Mouse (Mus musculus): ENCODE data around the gene Pcdh8.

Gene Pcdh8

DNA sequence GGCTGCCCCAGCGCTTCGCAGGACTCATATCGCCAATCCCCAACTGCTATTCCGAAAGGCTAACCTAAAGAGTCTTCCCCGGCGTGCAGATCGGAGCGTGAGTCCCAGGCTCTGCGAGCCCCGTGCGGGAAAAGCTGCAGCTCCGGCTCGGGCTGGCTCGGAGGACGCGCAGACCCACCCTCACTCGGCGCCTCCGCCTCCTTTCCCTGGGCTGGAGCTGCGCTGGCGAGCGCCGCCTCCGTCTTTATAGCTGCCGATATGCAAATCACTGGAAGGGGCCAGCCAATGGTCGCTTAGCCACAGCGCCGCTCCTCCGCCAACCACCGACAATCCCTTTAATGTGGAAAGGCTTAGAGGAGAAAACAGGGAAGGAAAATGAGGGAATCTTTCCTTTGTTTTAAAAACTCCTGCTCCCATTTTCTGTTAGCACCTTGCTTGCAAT, at the start of gene Pcdh8:
Gene Pcdh8, minus strand, starts transcription at position 219 of the 442 bp plus-strand sequence.
- DNase-seq, result peak; percentile 95

DNA sequence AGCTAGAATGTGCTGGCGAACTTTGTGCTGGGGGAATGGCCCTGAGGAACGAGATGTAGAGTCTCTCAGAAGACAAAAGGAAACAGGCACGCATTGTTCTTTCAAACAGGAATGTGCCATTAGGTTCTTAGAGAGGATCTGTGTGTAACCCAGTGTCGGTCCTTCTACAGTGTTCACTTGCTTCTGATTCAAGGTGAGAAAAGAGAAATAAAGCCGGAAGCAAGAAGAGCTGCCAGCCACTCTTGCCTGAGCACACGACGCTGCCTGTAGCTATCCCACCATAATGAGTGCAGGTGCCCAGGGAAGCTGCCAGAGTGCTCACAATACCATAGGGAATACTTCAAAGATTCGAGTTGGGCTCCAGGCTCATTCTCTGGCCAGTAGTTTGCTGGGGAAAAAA, 43.6 kb upstream of the Pcdh8 start:
- peak; percentile 59 for DNase-seq

DNA sequence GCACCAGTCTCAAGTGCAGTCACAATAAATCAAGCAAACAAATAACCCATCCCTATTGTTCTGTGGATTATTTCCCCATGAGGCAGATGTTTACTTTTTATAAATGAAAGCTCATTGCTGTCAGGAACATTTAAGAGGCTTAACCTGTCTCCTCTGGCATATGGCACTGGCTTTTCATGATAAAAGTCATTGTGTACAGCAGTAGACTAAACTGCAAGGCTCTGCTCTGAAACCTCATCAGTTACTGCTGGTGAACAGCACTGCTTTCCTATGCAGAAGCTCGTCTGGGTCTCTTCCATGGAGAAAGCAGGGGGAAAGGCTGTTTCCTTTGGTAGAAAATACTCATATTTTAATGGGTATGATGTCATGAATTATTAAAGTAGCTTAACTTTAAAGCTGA, 43.0 kb upstream of the Pcdh8 start:
- DNase-seq, result peak; percentile 25

DNA sequence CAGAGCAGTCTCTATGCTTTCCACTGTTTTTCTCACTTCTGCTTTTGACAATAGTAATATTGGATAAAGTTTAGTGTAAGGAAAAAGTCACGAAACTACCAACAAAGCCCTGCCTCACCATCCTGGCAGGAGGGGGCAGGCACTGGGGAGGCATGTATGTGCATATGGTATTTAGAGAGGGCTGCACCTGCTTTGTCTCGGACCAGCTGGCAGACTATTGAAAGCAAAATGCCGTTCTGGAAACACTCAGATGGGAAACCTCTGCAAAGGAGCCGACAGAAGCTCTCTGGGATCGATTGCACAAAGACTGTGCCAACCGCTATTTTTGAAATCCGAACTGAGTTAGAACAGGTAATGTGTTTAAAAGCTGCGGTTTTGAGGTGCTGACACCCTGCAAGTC, 22.1 kb upstream of the Pcdh8 start:
- DNase-seq, result peak; percentile 25

DNA sequence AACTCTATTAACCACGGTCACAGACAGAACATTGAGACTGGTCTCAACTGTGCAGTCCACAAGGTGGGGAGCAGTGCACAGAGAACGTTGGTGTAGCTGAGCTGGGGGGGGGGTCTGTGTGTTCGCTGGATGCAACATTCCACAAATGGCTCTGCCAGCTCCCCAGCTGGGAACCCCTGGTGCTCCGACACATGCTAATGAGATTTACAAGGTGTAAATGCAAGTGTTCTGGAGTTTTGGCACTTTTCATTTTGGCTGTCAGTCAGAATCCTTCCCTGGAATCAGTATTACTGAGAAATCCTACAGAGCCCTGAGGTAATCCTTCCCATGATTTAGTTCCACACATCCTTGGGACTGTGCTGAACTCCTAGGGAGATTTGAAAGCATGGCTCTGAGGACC, 18.4 kb upstream of the Pcdh8 start:
- peak; percentile 31 for DNase-seq

DNA sequence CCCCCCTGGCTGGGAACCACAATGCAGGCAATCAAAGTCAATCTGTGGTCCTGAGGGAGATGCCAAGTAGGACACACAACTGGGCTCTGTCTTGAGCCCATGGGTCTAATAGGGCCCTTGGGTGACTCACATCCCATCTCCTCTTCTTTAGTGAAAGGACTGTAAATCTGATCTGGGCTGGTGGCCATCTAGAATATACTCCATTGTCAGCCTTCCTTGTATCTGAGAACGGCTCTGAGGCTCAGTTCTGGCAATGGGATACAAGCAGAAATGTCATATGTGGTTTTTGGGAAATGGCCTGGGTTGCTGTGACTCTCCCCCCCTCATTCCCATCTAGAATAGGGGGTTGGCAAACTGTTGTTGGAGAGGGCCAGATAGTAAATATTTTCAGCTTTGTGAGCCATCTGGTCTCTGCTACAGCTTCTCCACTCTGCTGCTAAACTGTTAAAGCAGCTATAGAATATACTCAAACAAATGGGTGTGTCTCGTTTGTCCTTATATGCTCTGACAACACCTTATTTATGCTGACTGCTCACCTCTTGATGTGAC, 17.6 kb upstream of the Pcdh8 start:
- peak; percentile 79 for DNase-seq

DNA sequence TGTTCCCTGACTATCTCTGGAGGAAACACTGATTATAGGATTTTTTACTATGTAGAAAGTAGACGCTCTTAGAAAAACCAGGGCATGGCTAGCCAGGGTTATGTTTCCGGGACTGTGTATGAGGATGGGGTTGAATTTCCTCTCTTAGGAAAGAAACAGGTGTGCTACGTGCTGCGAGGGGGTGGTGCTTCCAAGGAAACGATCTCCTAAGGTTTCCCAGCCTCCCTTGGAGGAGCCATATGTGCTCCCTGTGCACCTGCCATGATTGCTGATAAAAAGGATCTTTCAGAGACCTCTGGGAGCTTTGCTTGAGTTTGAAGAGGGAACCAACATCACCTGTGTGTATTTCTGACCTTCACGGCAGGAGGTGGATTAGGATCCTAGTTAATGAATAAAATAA, 16.8 kb upstream of the Pcdh8 start:
- DNase-seq, result peak; percentile 70

GRCm38 (mm10) chr14:79785400-79785799, 14.3 kb upstream of the Pcdh8 start:
- DNase-seq, result peak; percentile 50

- DNase-seq, result peak; percentile 48
Measured at GRCm38 (mm10) chr14:79780889-79781288, 9.8 kb upstream of the Pcdh8 start.

DNA sequence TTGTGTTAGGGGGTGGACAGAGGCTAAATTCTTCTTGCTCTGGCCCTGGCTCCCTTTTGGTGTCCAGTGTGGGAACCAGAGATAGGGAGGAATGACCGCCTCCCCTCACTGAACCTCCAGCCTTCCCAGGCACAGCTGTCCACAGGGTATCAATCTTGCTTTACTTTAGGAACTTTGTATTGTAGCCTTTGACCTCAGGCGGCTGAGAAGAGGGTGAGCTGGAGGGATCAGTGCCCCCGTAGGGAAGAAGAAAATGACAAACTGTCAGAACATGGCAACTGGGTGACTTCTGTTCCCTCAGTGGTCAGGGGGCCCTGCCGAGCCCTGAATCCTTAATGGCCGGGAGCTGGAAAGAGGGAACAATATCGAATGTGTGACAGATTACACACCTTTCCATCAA, 9.2 kb upstream of the Pcdh8 start:
- DNase-seq, result peak; percentile 79

DNA sequence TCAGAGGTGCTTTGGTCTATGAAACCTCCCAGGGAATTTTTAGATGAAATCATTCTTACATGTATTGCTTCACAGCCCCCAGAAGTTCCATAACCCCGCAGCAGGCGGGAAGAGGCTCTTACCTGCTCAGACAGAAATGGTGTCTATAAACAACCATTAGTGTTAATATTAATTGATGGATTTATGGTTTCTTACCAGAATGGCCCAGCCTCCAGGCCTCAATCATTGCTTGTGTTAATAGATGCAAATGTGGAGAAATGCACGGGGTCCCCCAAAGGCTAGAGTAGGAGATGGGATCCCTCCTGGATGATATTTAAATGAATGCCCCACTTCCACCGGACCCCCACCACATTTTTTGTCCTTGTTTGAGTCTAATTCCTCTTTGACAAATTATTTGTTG, 8.7 kb upstream of the Pcdh8 start:
- DNase-seq, result peak; percentile 60

- DNase-seq, result peak; percentile 69
Measured at GRCm38 (mm10) chr14:79773425-79774391, 2.6 kb upstream of the Pcdh8 start.

GRCm38 (mm10) chr14:79771802-79772511, 845 bp upstream of the Pcdh8 start:
- peak; percentile 73 for DNase-seq

- DNase-seq, result peak; percentile 86
Measured at GRCm38 (mm10) chr14:79770306-79771093, 612 bp downstream of the Pcdh8 start.

- DNase-seq, result peak; percentile 91
Measured at GRCm38 (mm10) chr14:79769618-79770017, 1.5 kb downstream of the Pcdh8 start.

- DNase-seq, result peak; percentile 85
Measured at GRCm38 (mm10) chr14:79768996-79769395, 2.1 kb downstream of the Pcdh8 start.

DNA sequence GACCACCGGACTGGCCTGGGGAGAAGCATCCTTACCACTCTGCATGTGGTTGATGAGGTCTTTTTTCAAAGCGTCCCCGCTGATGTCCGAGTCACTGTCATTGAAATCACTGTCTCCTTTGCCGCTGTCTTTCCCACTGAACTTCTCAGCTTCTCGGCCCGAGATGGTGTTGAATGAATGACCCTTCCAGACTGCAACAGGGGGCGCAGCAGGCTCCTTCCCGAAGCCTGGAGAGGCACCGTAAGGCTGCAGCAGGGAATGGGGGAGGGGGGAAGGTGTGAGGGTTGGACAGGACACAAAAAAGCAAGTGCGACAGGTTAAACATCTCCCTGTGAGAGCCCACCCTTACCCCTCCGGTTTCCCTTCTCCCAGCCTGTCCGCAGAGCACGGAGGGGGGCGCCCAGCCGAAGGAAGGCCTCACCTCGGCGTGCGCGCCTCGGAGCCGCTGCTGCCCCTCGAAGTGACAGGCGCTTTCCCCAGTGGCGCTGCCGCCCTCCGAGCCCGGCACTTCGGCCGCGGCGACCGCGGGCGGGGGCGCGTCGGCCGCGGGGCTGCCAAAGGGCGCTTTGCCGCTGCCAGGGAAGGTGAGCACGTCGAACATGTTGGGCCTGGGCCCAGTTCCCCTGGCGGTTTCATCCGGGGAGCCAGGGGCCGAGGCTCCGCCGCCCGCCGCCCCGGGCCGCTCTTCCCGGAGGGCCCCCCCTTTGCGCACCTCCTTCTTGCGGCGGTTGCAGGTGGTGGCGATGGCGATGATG, 2.9 kb downstream of the Pcdh8 start:
- peak; percentile 80 for DNase-seq

- peak; percentile 71 for DNase-seq
Measured at GRCm38 (mm10) chr14:79767601-79768000, 3.5 kb downstream of the Pcdh8 start.

GRCm38 (mm10) chr14:79765196-79765765, 5.8 kb downstream of the Pcdh8 start:
- DNase-seq, result peak; percentile 51

GRCm38 (mm10) chr14:79754601-79755222, 16.4 kb downstream of the Pcdh8 start:
- DNase-seq, result no peak

DNA sequence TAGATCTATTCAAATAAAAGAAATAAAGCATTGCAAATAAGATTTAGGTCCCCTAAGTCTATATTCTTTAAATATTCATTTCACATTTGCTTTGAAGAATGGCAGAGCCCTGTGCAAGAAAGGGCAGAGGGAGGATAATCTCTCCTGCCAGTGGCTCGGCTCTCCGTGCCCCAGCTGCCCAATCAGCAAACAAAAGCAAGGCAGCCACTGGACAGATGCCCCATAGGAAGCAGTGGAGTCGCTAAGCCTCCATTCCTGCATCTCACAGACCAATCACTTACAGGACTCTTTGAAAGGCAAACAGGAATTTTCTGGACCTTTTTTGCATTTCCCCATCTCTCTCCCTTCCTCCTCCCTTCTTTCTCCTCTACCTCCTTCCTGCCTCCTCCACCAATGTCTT, 17.0 kb downstream of the Pcdh8 start:
- DNase-seq, result no peak
